Mouse (Mus musculus): ENCODE measurements around the gene Zfp771. TPM values are rescaled to one million over a fixed set of nuclear protein-coding genes. Genes with fewer than 3 reads are reported as not detected.

The Zfp771 gene
- polyA plus RNA-seq (2014; fragmentation: Nextera tagmentation; extraction: Ambion mirVana) = 63.2 and 65.3 TPM in 2 replicates

GRCm38 (mm10) chr7:127243870-127244657 lies at the start of gene Zfp771:
TSS of gene Zfp771 (plus strand) at chr7:127244274.
- peak; percentile 97 for DNase-seq (ENCODE audit: low spot score)
- no peaks in the 10 kb centered on the region; the same call in none of the 2 replicates for H3K36me3 ChIP-seq (replicated peaks; ENCODE audit: control insufficient read depth, insufficient read depth, low read depth, low read length)
- peak; percentile 95 for ATAC-seq (replicated peaks; ENCODE audit: insufficient number of reproducible peaks, low FRiP score, low TSS enrichment, low read depth)

GRCm38 (mm10) chr7:127194633-127195029 lies 49.4 kb upstream of the Zfp771 start:
- DNase-seq (ENCODE audit: low spot score) = no peak
- Histone ChIP-seq H3K4me1 (ENCODE audit: control insufficient read depth, insufficient read depth, low read length) (no peaks in the 10 kb centered on the region; the same call in 1 of the 2 replicates), H3K27me3 (ENCODE audit: control insufficient read depth, insufficient read depth, low read length) (no peaks in the 10 kb centered on the region), H3K36me3 (replicated peaks; ENCODE audit: control insufficient read depth, insufficient read depth, low read depth, low read length) (peaks cover 11% of the 10 kb centered on the region), H3K9me3 (replicated peaks; ENCODE audit: control insufficient read depth, low read length) (no peaks in the 10 kb centered on the region), H3K9ac (replicated peaks; ENCODE audit: low read length) (peak overlapping the region; percentile 82), H3K27ac (replicated peaks; ENCODE audit: low read depth, low read length) (no peak overlapping the region), H3K4me3 (ENCODE audit: low read depth, low read length) (peak overlapping the region; percentile 69), H3K4me2 (ENCODE audit: low read depth, low read length) (peak overlapping the region; percentile 67)
- 78% methylated on average over 7 of the region's 7 CpGs for WGBS
- ATAC-seq (replicated peaks; ENCODE audit: insufficient number of reproducible peaks, low FRiP score, low TSS enrichment, low read depth) = no peak

More at GRCm38 (mm10) chr7:127243870-127244657, at the start of gene Zfp771:
- H3K27me3 ChIP-seq (ENCODE audit: control insufficient read depth, insufficient read depth, low read length) = no peaks in the 10 kb centered on the region
- H3K4me2 ChIP-seq (ENCODE audit: low read depth, low read length) = peak within 1 kb of the TSS; percentile 87
- peaks cover 5% of the 10 kb centered on the region; the same call in 1 of the 2 replicates for H3K4me1 ChIP-seq (ENCODE audit: control insufficient read depth, insufficient read depth, low read length)
- H3K4me3 ChIP-seq (ENCODE audit: low read depth, low read length) = peak within 1 kb of the TSS; percentile 84
- peak within 1 kb of the TSS; percentile 93 for H3K9ac ChIP-seq (replicated peaks; ENCODE audit: low read length)
- WGBS = 1% methylated on average over 53 of the region's 56 CpGs
- H3K9me3 ChIP-seq (replicated peaks; ENCODE audit: control insufficient read depth, low read length) = no peaks in the 10 kb centered on the region
- peak within 1 kb of the TSS; percentile 77 for H3K27ac ChIP-seq (replicated peaks; ENCODE audit: low read depth, low read length)

GRCm38 (mm10) chr7:127195544-127196295 lies 48.4 kb upstream of the Zfp771 start, which contains the start of gene Cd2bp2:
TSS of gene Cd2bp2 (minus strand) at chr7:127196050.
- peak; percentile 92 for ATAC-seq (replicated peaks; ENCODE audit: insufficient number of reproducible peaks, low FRiP score, low TSS enrichment, low read depth)
- peak within 1 kb of the TSS; percentile 69 for H3K4me3 ChIP-seq (ENCODE audit: low read depth, low read length)
- peak; percentile 99 for DNase-seq (ENCODE audit: low spot score)
- no peaks in the 10 kb centered on the region for H3K27me3 ChIP-seq (ENCODE audit: control insufficient read depth, insufficient read depth, low read length)
- H3K4me2 ChIP-seq (ENCODE audit: low read depth, low read length) = peak within 1 kb of the TSS; percentile 72
- under 1% methylated on average over 51 of the region's 51 CpGs for WGBS
- peaks cover 11% of the 10 kb centered on the region for H3K36me3 ChIP-seq (replicated peaks; ENCODE audit: control insufficient read depth, insufficient read depth, low read depth, low read length)
- H3K27ac ChIP-seq (replicated peaks; ENCODE audit: low read depth, low read length) = peak within 1 kb of the TSS; percentile 87
- H3K4me1 ChIP-seq (ENCODE audit: control insufficient read depth, insufficient read depth, low read length) = no peaks in the 10 kb centered on the region; the same call in 1 of the 2 replicates
- no peaks in the 10 kb centered on the region for H3K9me3 ChIP-seq (replicated peaks; ENCODE audit: control insufficient read depth, low read length)
- H3K9ac ChIP-seq (replicated peaks; ENCODE audit: low read length) = peak within 1 kb of the TSS; percentile 82

- Histone ChIP-seq H3K27ac (replicated peaks; ENCODE audit: low read depth, low read length) (peak overlapping the region; percentile 82), H3K27me3 (ENCODE audit: control insufficient read depth, insufficient read depth, low read length) (no peaks in the 10 kb centered on the region), H3K4me2 (ENCODE audit: low read depth, low read length) (peak overlapping the region; percentile 72), H3K9me3 (replicated peaks; ENCODE audit: control insufficient read depth, low read length) (no peaks in the 10 kb centered on the region), H3K36me3 (replicated peaks; ENCODE audit: control insufficient read depth, insufficient read depth, low read depth, low read length) (peaks cover 11% of the 10 kb centered on the region), H3K9ac (replicated peaks; ENCODE audit: low read length) (peak overlapping the region; percentile 76), H3K4me3 (ENCODE audit: low read depth, low read length) (peak overlapping the region; percentile 69), H3K4me1 (ENCODE audit: control insufficient read depth, insufficient read depth, low read length) (no peaks in the 10 kb centered on the region; the same call in 1 of the 2 replicates)
- no peak for DNase-seq (ENCODE audit: low spot score)
- ATAC-seq (replicated peaks; ENCODE audit: insufficient number of reproducible peaks, low FRiP score, low TSS enrichment, low read depth) = no peak
- WGBS = 63% methylated on average over 11 of the region's 11 CpGs
These were observed 47.6 kb upstream of the Zfp771 start for GRCm38 (mm10) chr7:127196484-127196883.

GRCm38 (mm10) chr7:127206606-127207005 lies 37.5 kb upstream of the Zfp771 start:
- H3K4me2 ChIP-seq (ENCODE audit: low read depth, low read length) = peak overlapping the region; percentile 89
- peak overlapping the region; percentile 89 for H3K9ac ChIP-seq (replicated peaks; ENCODE audit: low read length)
- H3K4me1 ChIP-seq (ENCODE audit: control insufficient read depth, insufficient read depth, low read length) = no peaks in the 10 kb centered on the region; the same call in 1 of the 2 replicates
- H3K36me3 ChIP-seq (replicated peaks; ENCODE audit: control insufficient read depth, insufficient read depth, low read depth, low read length) = no peaks in the 10 kb centered on the region; the same call in 1 of the 2 replicates
- ATAC-seq (replicated peaks; ENCODE audit: insufficient number of reproducible peaks, low FRiP score, low TSS enrichment, low read depth) (no peak), DNase-seq (ENCODE audit: low spot score) (no peak)
- no peaks in the 10 kb centered on the region for H3K27me3 ChIP-seq (ENCODE audit: control insufficient read depth, insufficient read depth, low read length)
- peak overlapping the region; percentile 92 for H3K4me3 ChIP-seq (ENCODE audit: low read depth, low read length)
- no peak overlapping the region for H3K27ac ChIP-seq (replicated peaks; ENCODE audit: low read depth, low read length)
- 48% methylated on average over 2 of the region's 2 CpGs for WGBS
- H3K9me3 ChIP-seq (replicated peaks; ENCODE audit: control insufficient read depth, low read length) = no peaks in the 10 kb centered on the region

- H3K4me2 ChIP-seq (ENCODE audit: low read depth, low read length) = peak overlapping the region; percentile 89
- no peaks in the 10 kb centered on the region for H3K27me3 ChIP-seq (ENCODE audit: control insufficient read depth, insufficient read depth, low read length)
- peak overlapping the region; percentile 71 for H3K27ac ChIP-seq (replicated peaks; ENCODE audit: low read depth, low read length)
- H3K4me1 ChIP-seq (ENCODE audit: control insufficient read depth, insufficient read depth, low read length) = no peaks in the 10 kb centered on the region; the same call in 1 of the 2 replicates
- H3K9me3 ChIP-seq (replicated peaks; ENCODE audit: control insufficient read depth, low read length) = no peaks in the 10 kb centered on the region
- peak overlapping the region; percentile 92 for H3K4me3 ChIP-seq (ENCODE audit: low read depth, low read length)
- WGBS = under 1% methylated on average over 45 of the region's 53 CpGs
- peak; percentile 30 for DNase-seq (ENCODE audit: low spot score)
- ATAC-seq (replicated peaks; ENCODE audit: insufficient number of reproducible peaks, low FRiP score, low TSS enrichment, low read depth) = peak; percentile 22; the same call in 1 of the 2 replicates
- H3K36me3 ChIP-seq (replicated peaks; ENCODE audit: control insufficient read depth, insufficient read depth, low read depth, low read length) = no peaks in the 10 kb centered on the region; the same call in 1 of the 2 replicates
- peak overlapping the region; percentile 89 for H3K9ac ChIP-seq (replicated peaks; ENCODE audit: low read length)
These were observed 36.4 kb upstream of the Zfp771 start for GRCm38 (mm10) chr7:127207374-127208294.

- DNase-seq (ENCODE audit: low spot score) = no peak
- H3K4me2 ChIP-seq (ENCODE audit: low read depth, low read length) = peak within 1 kb of the TSS; percentile 89
- no peaks in the 10 kb centered on the region for H3K27me3 ChIP-seq (ENCODE audit: control insufficient read depth, insufficient read depth, low read length)
- H3K4me1 ChIP-seq (ENCODE audit: control insufficient read depth, insufficient read depth, low read length) = no peaks in the 10 kb centered on the region; the same call in 1 of the 2 replicates
- peak within 1 kb of the TSS; percentile 92 for H3K4me3 ChIP-seq (ENCODE audit: low read depth, low read length)
- 0% methylated on average over 7 of the region's 44 CpGs for WGBS
- peak within 1 kb of the TSS; percentile 71 for H3K27ac ChIP-seq (replicated peaks; ENCODE audit: low read depth, low read length)
- H3K36me3 ChIP-seq (replicated peaks; ENCODE audit: control insufficient read depth, insufficient read depth, low read depth, low read length) = no peaks in the 10 kb centered on the region; the same call in 1 of the 2 replicates
- 0 out of 2 replicates have a peak, but pooled peaks have one; percentile 0 for ATAC-seq (replicated peaks; ENCODE audit: insufficient number of reproducible peaks, low FRiP score, low TSS enrichment, low read depth)
- H3K9ac ChIP-seq (replicated peaks; ENCODE audit: low read length) = peak within 1 kb of the TSS; percentile 89
- no peaks in the 10 kb centered on the region for H3K9me3 ChIP-seq (replicated peaks; ENCODE audit: control insufficient read depth, low read length)
These were observed 35.9 kb upstream of the Zfp771 start, which contains the start of gene Tbc1d10b for GRCm38 (mm10) chr7:127208295-127208552. TSS of gene Tbc1d10b (minus strand) at chr7:127208468.
